Mouse (Mus musculus) brain, embryonic 14.5 days (tissue): ENCODE data around the gene Serpine1.

ENCODE experiments used
- CTCF ChIP-seq: fragments of 200-500 bp; IDR thresholded peaks from 2 replicates; pipeline ENCODE4 v1.5.1; 2012; ENCODE audit warnings: inconsistent platforms, mild to moderate bottlenecking, moderate library complexity, borderline replicate concordance; ENCODE audit not compliant: insufficient read depth, insufficient read length; ENCODE audit errors: extremely low read depth
- POLR2A ChIP-seq: fragments of 200-500 bp; IDR thresholded peaks from 2 replicates; pipeline ENCODE4 v1.6.1; 2012; ENCODE audit warnings: mild to moderate bottlenecking, inconsistent platforms, borderline replicate concordance; ENCODE audit not compliant: poor library complexity, insufficient read depth, insufficient read length, severe bottlenecking; ENCODE audit errors: extremely low read depth

- TF ChIP-seq CTCF (no peak), POLR2A (peak; percentile 46; the same call in 1 of the 2 replicates)
Measured at GRCm38 (mm10) chr5:137029643-137030415, 42.2 kb downstream of the Serpine1 start.
